Mouse (Mus musculus): Measurements from ENCODE around the gene Ifnk. TPM values are rescaled to one million over a fixed set of nuclear protein-coding genes. Genes with fewer than 3 reads are reported as not detected.

Ifnk gene
- polyA plus RNA-seq, 1 experiment from 2014 or later, result 0.13 TPM

- no peaks in the 10 kb centered on the region for H3K9me3 ChIP-seq (replicated peaks)
Observed at GRCm38 (mm10) chr4:35165275-35165674, 13.4 kb downstream of the Ifnk start.

GRCm38 (mm10) chr4:35165947-35166346, 14.1 kb downstream of the Ifnk start:
- ATAC-seq (ENCODE audit: low read depth) (peak; percentile 71), DNase-seq (no peak)
- Histone ChIP-seq H3K9me3 (replicated peaks) (no peaks in the 10 kb centered on the region), H3K27me3 (no peaks in the 10 kb centered on the region), H3K4me2 (no peak overlapping the region), H3K9ac (no peak overlapping the region), H3K27ac (peak overlapping the region; percentile 25), H3K4me1 (replicated peaks) (0 out of 2 replicates have a peak, but pooled peaks cover 6% of the 10 kb centered on the region), H3K36me3 (no peaks in the 10 kb centered on the region), H3K4me3 (replicated peaks) (no peak overlapping the region)
- 20% methylated on average over 3 of the region's 3 CpGs for WGBS (ENCODE audit: insufficient replicate concordance)

More at GRCm38 (mm10) chr4:35165275-35165674, 13.4 kb downstream of the Ifnk start:
- Histone ChIP-seq H3K4me2 (no peak overlapping the region), H3K36me3 (no peaks in the 10 kb centered on the region), H3K9ac (no peak overlapping the region), H3K4me3 (replicated peaks) (no peak overlapping the region), H3K27ac (no peak overlapping the region), H3K27me3 (no peaks in the 10 kb centered on the region), H3K4me1 (replicated peaks) (0 out of 2 replicates have a peak, but pooled peaks cover 6% of the 10 kb centered on the region)
- WGBS (ENCODE audit: insufficient replicate concordance), result 68% methylated on average over 2 of the region's 2 CpGs
- ATAC-seq (ENCODE audit: low read depth) (no peak), DNase-seq (no peak)

GRCm38 (mm10) chr4:35167855-35168254, 16.0 kb downstream of the Ifnk start:
- Histone ChIP-seq H3K9me3 (replicated peaks) (no peaks in the 10 kb centered on the region), H3K27me3 (no peaks in the 10 kb centered on the region), H3K27ac (no peak overlapping the region), H3K4me1 (replicated peaks) (0 out of 2 replicates have a peak, but pooled peaks cover 6% of the 10 kb centered on the region), H3K4me3 (replicated peaks) (no peak overlapping the region), H3K4me2 (no peak overlapping the region), H3K36me3 (no peaks in the 10 kb centered on the region), H3K9ac (no peak overlapping the region)
- DNase-seq (no peak), ATAC-seq (ENCODE audit: low read depth) (no peak)
- WGBS (ENCODE audit: insufficient replicate concordance), result 53% methylated on average over 5 of the region's 5 CpGs

- Histone ChIP-seq H3K27me3 (no peaks in the 10 kb centered on the region), H3K9me3 (replicated peaks) (no peaks in the 10 kb centered on the region), H3K4me1 (replicated peaks) (0 out of 2 replicates have a peak, but pooled peaks cover 6% of the 10 kb centered on the region), H3K4me3 (replicated peaks) (no peak overlapping the region), H3K27ac (no peak overlapping the region), H3K4me2 (no peak overlapping the region), H3K9ac (no peak overlapping the region), H3K36me3 (no peaks in the 10 kb centered on the region)
- no peak for ATAC-seq (ENCODE audit: low read depth)
- WGBS (ENCODE audit: insufficient replicate concordance), result 75% methylated on average over 13 of the region's 13 CpGs
- no peak for DNase-seq
Observed at GRCm38 (mm10) chr4:35169571-35170125, 17.8 kb downstream of the Ifnk start.

- Histone ChIP-seq H3K9ac (no peak overlapping the region), H3K27me3 (no peaks in the 10 kb centered on the region), H3K9me3 (replicated peaks) (no peaks in the 10 kb centered on the region), H3K36me3 (no peaks in the 10 kb centered on the region), H3K4me2 (no peak overlapping the region), H3K27ac (no peak overlapping the region), H3K4me1 (replicated peaks) (peaks cover 9% of the 10 kb centered on the region), H3K4me3 (replicated peaks) (no peak overlapping the region)
- ATAC-seq (ENCODE audit: low read depth) (no peak), DNase-seq (no peak)
- 61% methylated on average over 2 of the region's 2 CpGs for WGBS (ENCODE audit: insufficient replicate concordance)
Observed at GRCm38 (mm10) chr4:35172471-35172870, 20.6 kb downstream of the Ifnk start.

GRCm38 (mm10) chr4:35173551-35173950, 21.7 kb downstream of the Ifnk start:
- no peak overlapping the region for H3K27ac ChIP-seq
- no peak overlapping the region for H3K4me3 ChIP-seq (replicated peaks)
- no peak for DNase-seq
- peaks cover 11% of the 10 kb centered on the region for H3K4me1 ChIP-seq (replicated peaks)
- no peaks in the 10 kb centered on the region for H3K36me3 ChIP-seq
- ATAC-seq (ENCODE audit: low read depth), result no peak
- 48% methylated on average over 1 of the region's 1 CpGs for WGBS (ENCODE audit: insufficient replicate concordance)
- no peaks in the 10 kb centered on the region for H3K27me3 ChIP-seq
- no peak overlapping the region for H3K4me2 ChIP-seq
- H3K9ac ChIP-seq, result no peak overlapping the region
- H3K9me3 ChIP-seq (replicated peaks), result no peaks in the 10 kb centered on the region

GRCm38 (mm10) chr4:35175566-35175965, 23.7 kb downstream of the Ifnk start:
- H3K27ac ChIP-seq, result no peak overlapping the region
- no peaks in the 10 kb centered on the region for H3K36me3 ChIP-seq
- DNase-seq, result no peak
- no peak overlapping the region for H3K4me3 ChIP-seq (replicated peaks)
- H3K9me3 ChIP-seq (replicated peaks), result no peaks in the 10 kb centered on the region
- H3K4me1 ChIP-seq (replicated peaks), result peaks cover 11% of the 10 kb centered on the region
- no peak overlapping the region for H3K4me2 ChIP-seq
- H3K27me3 ChIP-seq, result no peaks in the 10 kb centered on the region
- H3K9ac ChIP-seq, result no peak overlapping the region
- WGBS (ENCODE audit: insufficient replicate concordance), result 54% methylated on average over 2 of the region's 2 CpGs
- ATAC-seq (ENCODE audit: low read depth), result no peak

- H3K4me3 ChIP-seq (replicated peaks), result no peak overlapping the region
- H3K27me3 ChIP-seq, result no peaks in the 10 kb centered on the region
- WGBS (ENCODE audit: insufficient replicate concordance), result 68% methylated on average over 12 of the region's 12 CpGs
- DNase-seq (no peak), ATAC-seq (ENCODE audit: low read depth) (no peak)
- no peaks in the 10 kb centered on the region for H3K36me3 ChIP-seq
- peaks cover 11% of the 10 kb centered on the region for H3K4me1 ChIP-seq (replicated peaks)
- no peak overlapping the region for H3K4me2 ChIP-seq
- H3K9ac ChIP-seq, result no peak overlapping the region
- H3K27ac ChIP-seq, result no peak overlapping the region
- H3K9me3 ChIP-seq (replicated peaks), result no peaks in the 10 kb centered on the region
Observed at GRCm38 (mm10) chr4:35177926-35178645, 26.2 kb downstream of the Ifnk start.

- no peaks in the 10 kb centered on the region for H3K9me3 ChIP-seq (replicated peaks)
- H3K27me3 ChIP-seq, result no peaks in the 10 kb centered on the region
- no peak overlapping the region for H3K27ac ChIP-seq
- H3K4me2 ChIP-seq, result no peak overlapping the region
- peak; percentile 65 for ATAC-seq (ENCODE audit: low read depth)
- no peak for DNase-seq
- H3K9ac ChIP-seq, result no peak overlapping the region
- no peak overlapping the region for H3K4me3 ChIP-seq (replicated peaks)
- WGBS (ENCODE audit: insufficient replicate concordance), result 43% methylated on average over 8 of the region's 8 CpGs
- H3K36me3 ChIP-seq, result no peaks in the 10 kb centered on the region
- peaks cover 19% of the 10 kb centered on the region for H3K4me1 ChIP-seq (replicated peaks)
Observed at GRCm38 (mm10) chr4:35187617-35188326, 35.9 kb downstream of the Ifnk start.

GRCm38 (mm10) chr4:35189794-35190193, 37.9 kb downstream of the Ifnk start:
- WGBS (ENCODE audit: insufficient replicate concordance), result 69% methylated on average over 5 of the region's 5 CpGs
- Histone ChIP-seq H3K9me3 (replicated peaks) (no peaks in the 10 kb centered on the region), H3K9ac (no peak overlapping the region), H3K36me3 (no peaks in the 10 kb centered on the region), H3K4me3 (replicated peaks) (no peak overlapping the region), H3K4me1 (replicated peaks) (peaks cover 19% of the 10 kb centered on the region), H3K4me2 (no peak overlapping the region), H3K27me3 (no peaks in the 10 kb centered on the region), H3K27ac (no peak overlapping the region)
- ATAC-seq (ENCODE audit: low read depth), result no peak
- no peak for DNase-seq

- ATAC-seq (ENCODE audit: low read depth) (no peak), DNase-seq (no peak)
- Histone ChIP-seq H3K4me1 (replicated peaks) (peaks cover 16% of the 10 kb centered on the region), H3K36me3 (no peaks in the 10 kb centered on the region), H3K27me3 (no peaks in the 10 kb centered on the region), H3K9me3 (replicated peaks) (no peaks in the 10 kb centered on the region), H3K4me2 (no peak overlapping the region), H3K27ac (no peak overlapping the region), H3K9ac (no peak overlapping the region), H3K4me3 (replicated peaks) (no peak overlapping the region)
- 51% methylated on average over 7 of the region's 7 CpGs for WGBS (ENCODE audit: insufficient replicate concordance)
Observed at GRCm38 (mm10) chr4:35192725-35193124, 40.9 kb downstream of the Ifnk start.

All from liver, embryonic 13.5 days (tissue).